Mouse (Mus musculus) left cerebral cortex, postnatal 10 days (tissue): Measurements from ENCODE around the gene Serpina11. TPM values are rescaled to one million over a fixed set of nuclear protein-coding genes. Genes with fewer than 3 reads are reported as not detected.

Experiments used
- DNase-seq, 2 experiments: peaks; one replicate each; pipeline ENCODE4 v3.0.0; 2021 to 2022; ENCODE audit warnings: low spot score in 2 of 2, mixed read lengths in 1 of 2; ENCODE audit errors: extremely low spot score in 1 of 2
- intact Hi-C: fragments of 180-260 bp; cut with DNase I; formaldehyde crosslinking; loops from one replicate; pipeline ENCODE4 v1.15.1; 2025
- total RNA-seq, 2 experiments: library from RNA; stranded (reverse); gene quantifications; 2 replicates each; pipeline ENCODE4 v1.2.3; 2021

Serpina11 gene
- not detected for total RNA-seq

DNA sequence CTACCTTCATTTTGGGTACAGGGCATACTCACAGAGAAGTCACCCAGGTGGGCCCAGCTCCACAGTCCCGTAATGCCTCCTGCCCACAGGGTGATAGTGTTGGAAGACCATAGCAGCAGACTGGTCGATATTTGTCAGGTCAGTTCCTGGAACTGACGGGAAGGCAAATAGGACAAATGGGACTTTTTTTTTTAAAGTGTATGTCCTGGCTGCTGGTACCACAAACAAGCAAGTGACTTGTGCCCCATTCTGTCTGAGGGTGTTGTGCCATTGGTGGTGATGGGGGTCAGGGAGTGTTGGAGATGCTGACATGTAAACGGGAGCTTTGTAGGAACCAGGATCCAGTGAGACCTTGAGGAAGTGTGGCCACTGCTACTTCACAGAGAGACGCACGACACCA is at the start of gene Serpina11:
Serpina11 (minus strand) TSS at position 101 of the 400 bp plus-strand sequence.
- DNase-seq: no peak
- intact Hi-C loops: no loop called here

GRCm38 (mm10) chr12:104038181-104038580 is 48.4 kb upstream of the Serpina11 start:
- DNase-seq: no peak
- intact Hi-C loops: no loop called here

DNA sequence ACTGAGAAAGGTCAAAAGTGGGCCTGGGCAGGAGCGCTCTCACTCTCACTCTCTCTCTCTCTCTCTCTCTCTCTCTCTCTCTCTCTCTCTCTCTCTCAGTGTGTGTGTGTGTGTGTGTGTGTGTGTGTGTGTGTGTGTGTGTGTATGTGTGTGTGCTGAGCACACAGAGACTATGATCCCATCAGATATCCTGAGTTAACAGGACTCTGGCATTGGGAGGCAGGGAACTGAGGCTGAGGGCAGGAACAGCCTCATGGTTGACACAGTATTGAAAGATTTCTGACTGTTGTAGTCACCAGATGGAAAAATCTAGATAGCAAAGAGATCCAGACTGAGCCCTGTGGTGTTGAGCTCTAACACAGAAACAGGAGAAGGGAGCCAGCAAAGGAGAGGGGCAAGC is 44.0 kb upstream of the Serpina11 start:
- intact Hi-C loops: no loop called here
- DNase-seq: no peak

DNA sequence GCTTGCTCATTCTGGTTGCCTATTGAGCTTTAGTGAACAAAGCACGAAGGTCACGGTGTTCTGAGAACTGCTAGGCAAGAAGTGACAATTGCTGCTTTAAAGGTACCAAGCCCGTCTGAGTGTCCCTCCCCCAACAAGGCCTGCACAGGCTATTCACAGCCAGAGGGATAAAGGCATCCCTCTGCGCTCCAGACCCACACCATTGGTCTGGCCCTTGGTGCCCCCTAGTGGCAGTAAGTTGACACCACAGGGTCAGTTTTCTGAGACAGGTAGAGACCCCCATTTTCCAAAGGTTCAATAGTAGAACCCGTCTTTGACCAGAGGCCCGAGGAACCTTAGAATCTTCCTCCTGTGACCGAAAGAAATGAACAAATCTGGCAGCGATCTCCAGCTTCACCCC is 40.2 kb upstream of the Serpina11 start:
- no peak for DNase-seq
- intact Hi-C loops: no loop called here

GRCm38 (mm10) chr12:104015280-104015679 is 25.5 kb upstream of the Serpina11 start:
- no peak for DNase-seq
- intact Hi-C loops: no loop called here

GRCm38 (mm10) chr12:104013620-104014019 is 23.9 kb upstream of the Serpina11 start, which contains the start of gene Serpina9:
Gene Serpina9, minus strand, starts transcription at chr12:104013755.
- intact Hi-C loops: no loop called here
- no peak for DNase-seq

- no peak for DNase-seq
- intact Hi-C loops: no loop called here
Measured at GRCm38 (mm10) chr12:104004689-104005088, 14.9 kb upstream of the Serpina11 start.

DNA sequence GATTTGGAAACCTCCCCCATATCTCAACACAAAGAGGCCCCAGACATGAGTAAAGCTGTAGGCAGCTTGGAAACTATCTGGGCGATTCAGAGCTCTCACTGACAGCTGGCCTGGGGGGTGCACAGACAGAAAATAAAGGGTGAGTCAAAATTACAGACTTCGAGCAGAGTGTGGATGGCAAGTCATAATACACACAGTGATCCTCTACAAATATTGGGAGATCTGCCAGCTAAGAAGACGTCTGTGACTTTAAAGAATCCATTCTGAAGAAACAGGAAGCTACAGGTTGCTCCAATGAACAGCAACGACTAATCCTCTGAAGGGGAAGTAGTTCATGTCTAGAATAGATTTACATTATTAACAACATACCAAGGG is 13.5 kb upstream of the Serpina11 start:
- intact Hi-C loops: no loop called here
- no peak for DNase-seq

DNA sequence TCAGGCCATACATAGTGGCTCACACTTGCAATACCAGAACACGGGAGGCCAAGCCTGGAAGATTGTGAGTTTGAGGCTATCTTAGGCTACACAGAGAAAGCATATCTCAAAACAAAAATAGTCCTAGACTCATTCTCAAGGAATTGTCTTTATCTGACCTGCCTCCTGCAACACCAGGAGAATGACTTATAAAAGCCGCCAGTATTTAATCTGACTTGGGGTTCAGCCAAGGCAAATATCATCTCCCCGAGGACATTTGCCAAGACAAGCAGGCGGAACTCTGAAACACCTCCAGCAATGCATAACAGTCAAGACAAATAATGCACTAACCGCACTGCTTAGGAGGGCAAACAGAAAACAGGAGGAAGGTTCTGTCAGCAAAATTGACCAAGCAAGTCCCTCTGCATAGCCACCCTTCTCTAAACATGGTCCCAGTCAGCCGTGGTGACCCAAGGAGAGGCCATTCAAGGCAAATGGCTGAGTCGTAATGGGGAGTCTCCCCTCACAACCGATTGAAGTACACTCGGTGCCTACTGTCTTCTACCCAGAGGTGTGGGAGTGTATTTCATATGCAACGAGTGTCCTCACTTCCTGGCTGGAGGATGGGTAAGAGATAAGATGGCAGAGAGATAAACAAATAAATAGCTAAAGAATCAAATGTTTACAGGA is 12.9 kb upstream of the Serpina11 start:
- intact Hi-C loops: no loop called here

DNA sequence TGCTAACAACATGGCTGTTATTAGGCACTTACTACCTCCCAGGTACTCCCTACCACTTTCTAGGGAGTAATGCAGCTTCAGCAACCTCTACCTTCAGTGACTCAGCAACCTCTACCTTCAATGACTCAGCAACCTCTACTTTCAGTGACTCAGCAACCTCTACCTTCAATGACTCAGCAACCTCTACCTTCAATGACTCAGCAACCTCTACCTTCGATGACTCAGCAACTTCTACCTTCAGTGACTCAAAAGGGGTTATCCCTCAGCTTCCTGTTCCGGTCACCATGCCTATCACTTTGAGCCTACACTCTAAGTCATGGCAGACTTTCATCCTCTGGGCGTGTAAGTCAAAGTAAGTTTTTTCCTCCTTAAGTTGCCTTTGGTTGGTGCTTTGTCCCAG is 10.8 kb upstream of the Serpina11 start:
- intact Hi-C loops: no loop called here
- no peak for DNase-seq

More for the DNA sequence above, 12.9 kb upstream of the Serpina11 start:
- no peak for DNase-seq

DNA sequence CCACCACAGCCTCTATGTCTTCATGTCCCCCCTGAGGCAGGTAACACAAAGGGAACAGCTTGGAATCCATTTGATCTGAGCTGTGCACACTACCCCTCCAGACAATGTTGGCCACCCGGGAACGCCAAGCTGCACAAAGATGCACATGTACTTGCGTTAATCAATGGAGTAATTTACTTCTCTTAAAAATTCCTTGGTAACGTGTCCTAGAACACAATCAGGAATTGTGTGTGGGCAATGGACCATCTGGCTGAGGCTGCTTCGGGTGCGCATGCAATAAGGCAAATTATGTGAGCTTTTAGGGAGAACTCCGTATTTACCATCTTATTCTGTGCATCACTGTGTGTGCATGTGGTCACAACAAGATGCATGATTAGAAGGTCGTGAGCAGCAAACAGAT is 9.9 kb upstream of the Serpina11 start:
- no peak for DNase-seq
- intact Hi-C loops: no loop called here

GRCm38 (mm10) chr12:103996513-103996912 is 6.8 kb upstream of the Serpina11 start:
- intact Hi-C loops: no loop called here
- no peak for DNase-seq

- intact Hi-C loops: loop anchor here (2.0 kb wide), 2 partner anchors 73 to 423 kb away; no protein-coding TSS in a partner anchor
- peak; percentile 70 to 82 for DNase-seq
Measured at GRCm38 (mm10) chr12:103995292-103996072, 5.7 kb upstream of the Serpina11 start.

DNA sequence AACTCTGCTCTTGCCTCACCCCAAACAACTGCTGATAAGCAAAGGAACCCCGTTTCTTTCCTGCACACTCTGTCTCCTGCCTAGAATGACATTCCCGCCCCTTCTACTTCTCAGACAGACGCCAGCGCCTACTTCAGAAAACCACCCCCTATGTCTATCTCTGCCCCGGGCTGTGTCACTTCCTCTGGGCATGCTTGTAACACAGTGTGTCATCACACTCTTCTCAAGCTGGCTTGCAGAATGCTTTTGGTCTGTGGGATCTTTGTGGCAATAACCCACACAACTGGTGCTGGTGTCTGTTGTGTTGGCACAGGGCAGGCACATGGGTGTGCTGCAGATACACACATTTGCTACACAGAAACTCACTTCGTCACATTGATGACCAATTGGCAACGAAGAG is 3.2 kb upstream of the Serpina11 start:
- intact Hi-C loops: no loop called here
- DNase-seq: no peak

DNA sequence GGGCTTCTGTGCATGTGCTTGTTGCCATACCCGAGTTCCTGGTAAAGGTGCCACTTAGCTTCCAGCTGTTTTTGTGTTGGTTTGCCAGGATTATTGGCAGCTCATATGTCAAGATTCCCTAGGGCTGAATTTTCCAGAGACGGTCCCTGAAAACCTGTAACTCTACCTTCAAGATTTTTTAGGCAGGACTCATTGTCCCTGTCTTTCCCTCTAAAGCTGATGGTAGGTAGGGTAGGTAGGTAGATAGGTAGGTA is 316 bp downstream of the Serpina11 start:
- no peak for DNase-seq
- intact Hi-C loops: no loop called here

DNA sequence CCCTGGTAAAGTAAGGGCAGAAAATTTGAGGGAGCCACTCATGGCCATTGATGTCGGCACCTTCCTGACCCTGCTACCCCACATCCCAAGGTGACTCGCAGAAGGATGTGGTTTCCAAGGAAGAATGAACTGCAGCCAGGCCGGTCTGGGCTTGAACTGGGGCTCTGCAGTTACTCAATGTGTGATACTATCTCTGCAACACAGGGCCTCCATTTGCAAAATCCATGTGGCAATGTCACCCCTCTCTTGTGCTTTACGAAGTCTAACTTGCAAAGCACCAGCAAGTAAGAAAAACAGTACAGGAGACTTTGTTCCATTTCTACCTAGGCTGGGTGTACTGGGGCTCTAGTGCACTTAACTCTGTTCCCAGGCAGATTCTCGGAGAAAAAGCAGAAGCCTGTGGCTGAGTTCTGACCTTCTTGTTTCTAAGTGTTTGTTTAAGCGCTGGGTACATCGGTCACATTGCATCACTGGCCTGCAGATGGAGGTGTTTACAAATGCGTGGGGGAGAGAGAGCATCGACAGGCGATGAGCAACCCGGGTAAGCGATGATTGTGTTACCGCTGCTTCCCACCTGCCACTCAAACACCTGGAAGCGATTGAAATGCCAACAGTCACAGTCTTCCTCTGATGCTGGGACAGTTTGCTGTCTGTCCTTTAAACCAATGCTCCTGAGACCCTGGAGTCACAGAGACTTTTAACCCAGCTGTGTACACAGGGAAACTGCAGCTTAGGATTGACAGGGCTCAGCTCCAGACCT is 823 bp downstream of the Serpina11 start:
- no peak for DNase-seq
- intact Hi-C loops: no loop called here

- intact Hi-C loops: no loop called here
Measured at GRCm38 (mm10) chr12:103985868-103986267, 3.9 kb downstream of the Serpina11 start.

DNA sequence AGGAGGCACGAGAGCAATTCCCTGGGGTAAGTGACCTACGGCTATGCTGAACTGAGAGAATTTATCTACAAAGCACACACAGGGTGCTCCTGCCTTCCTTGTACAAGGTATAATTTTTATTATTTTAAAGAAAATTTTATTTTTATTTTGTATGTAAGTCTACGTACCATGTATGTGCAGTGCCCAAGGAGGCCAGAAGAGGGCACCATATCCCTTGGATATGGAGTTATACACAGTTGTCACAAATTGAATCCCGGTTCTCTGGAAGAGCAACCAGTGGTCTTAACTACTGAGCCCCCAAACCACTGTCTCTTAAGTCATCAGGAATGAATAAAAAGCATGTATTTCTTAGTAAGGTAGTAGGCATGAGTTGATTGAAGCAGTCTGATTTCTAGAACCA is 4.8 kb downstream of the Serpina11 start:
- DNase-seq: peak; percentile 37 to 51
- intact Hi-C loops: no loop called here

More at GRCm38 (mm10) chr12:103985868-103986267, 3.9 kb downstream of the Serpina11 start:
- DNase-seq: no peak

GRCm38 (mm10) chr12:103981646-103982360 is 8.0 kb downstream of the Serpina11 start:
- intact Hi-C loops: no loop called here
- DNase-seq: no peak
